Mouse (Mus musculus) cortical plate, adult 2 months (tissue): ENCODE measurements around the gene Gm39566.

Experiments
- CTCF ChIP-seq: fragments of 200-500 bp; IDR thresholded peaks from 2 replicates; pipeline ENCODE4 v1.5.1; 2011; ENCODE audit warnings: mild to moderate bottlenecking, control low read depth, low read length; ENCODE audit not compliant: insufficient read depth; ENCODE audit errors: extremely low read depth
- POLR2A ChIP-seq: fragments of 200-500 bp; IDR thresholded peaks from 2 replicates; pipeline ENCODE4 v1.6.1; 2011; ENCODE audit warnings: mild to moderate bottlenecking, low read length, control low read depth; ENCODE audit not compliant: insufficient read depth; ENCODE audit errors: extremely low read depth

GRCm38 (mm10) chr11:69849884-69850283 is 34.8 kb upstream of the Gm39566 start:
- no peak for TF ChIP-seq CTCF
- no peak for TF ChIP-seq POLR2A
